Mouse (Mus musculus) forebrain, embryonic 10.5 days (tissue): ENCODE results near the gene Olfr1445. TPM values are rescaled to one million over a fixed set of nuclear protein-coding genes. Genes with fewer than 3 reads are reported as not detected.

ENCODE experiments used
- DNase-seq: peaks from one replicate; pipeline ENCODE4 v3.0.0-alpha.2; 2017; ENCODE audit warnings: low spot score; ENCODE audit errors: extremely low spot score
- H3K27ac ChIP-seq: fragments of 300-500 bp; sonication (generic); 2 replicates; pipeline ENCODE4 v1.5.1; 2016; ENCODE audit warnings: mild to moderate bottlenecking
- H3K27me3 ChIP-seq: fragments of 300-500 bp; sonication (generic); 2 replicates; pipeline ENCODE4 v1.6.1; 2016; ENCODE audit warnings: mild to moderate bottlenecking; ENCODE audit not compliant: poor library complexity, severe bottlenecking
- H3K36me3 ChIP-seq: fragments of 300-500 bp; sonication (generic); replicated peaks from 2 replicates; pipeline ENCODE4 v1.6.1; 2016; ENCODE audit warnings: mild to moderate bottlenecking, moderate library complexity
- H3K4me1 ChIP-seq: fragments of 300-500 bp; sonication (generic); 2 replicates; pipeline ENCODE4 v1.6.1; 2016
- H3K4me3 ChIP-seq: fragments of 300-500 bp; sonication (generic); 2 replicates; pipeline ENCODE4 v1.5.1; 2016; ENCODE audit warnings: mild to moderate bottlenecking, moderate library complexity
- H3K9me3 ChIP-seq: fragments of 300-500 bp; sonication (generic); 2 replicates; pipeline ENCODE4 v1.6.1; 2016; ENCODE audit warnings: mild to moderate bottlenecking, moderate library complexity
- WGBS: fragments of 180-500 bp; shearing (Covaris S2); methylation state at CpG from one replicate; pipeline ENCODE4 v1.1.7; 2016; 5-methylcytosine and 5-hydroxymethylcytosine counted together
- polyA plus RNA-seq: library from polyadenylated mRNA; unstranded; fragments of >200 nt; fragmentation: Nextera tagmentation; extraction: Ambion mirVana; gene quantifications from 2 replicates; pipeline ENCODE4 v1.2.1, GENCODE M21; 2016

Olfr1445 gene
- not detected in 2 replicates for polyA plus RNA-seq

GRCm38 (mm10) chr19:12883555-12883954 is at the start of gene Olfr1445:
Olfr1445 (plus strand) TSS chr19:12883855.
- no peaks in the 10 kb centered on the region for H3K36me3 ChIP-seq
- DNase-seq, result no peak
- no peaks in the 10 kb centered on the region for H3K27me3 ChIP-seq
- no peak within 1 kb of the TSS for H3K27ac ChIP-seq
- no peaks in the 10 kb centered on the region for H3K4me1 ChIP-seq
- H3K4me3 ChIP-seq, result no peak within 1 kb of the TSS
- H3K9me3 ChIP-seq, result peaks cover 10% of the 10 kb centered on the region; the same call in 1 of the 2 replicates
- 88% methylated on average over 2 of the region's 2 CpGs for WGBS

- Histone ChIP-seq H3K4me1 (no peaks in the 10 kb centered on the region), H3K36me3 (no peaks in the 10 kb centered on the region), H3K27me3 (no peaks in the 10 kb centered on the region), H3K9me3 (no peaks in the 10 kb centered on the region), H3K4me3 (no peak overlapping the region), H3K27ac (no peak overlapping the region)
- WGBS, result 95% methylated on average over 1 of the region's 1 CpGs
- DNase-seq, result no peak
Observed at GRCm38 (mm10) chr19:12838507-12838906, 45.1 kb upstream of the Olfr1445 start.

DNA sequence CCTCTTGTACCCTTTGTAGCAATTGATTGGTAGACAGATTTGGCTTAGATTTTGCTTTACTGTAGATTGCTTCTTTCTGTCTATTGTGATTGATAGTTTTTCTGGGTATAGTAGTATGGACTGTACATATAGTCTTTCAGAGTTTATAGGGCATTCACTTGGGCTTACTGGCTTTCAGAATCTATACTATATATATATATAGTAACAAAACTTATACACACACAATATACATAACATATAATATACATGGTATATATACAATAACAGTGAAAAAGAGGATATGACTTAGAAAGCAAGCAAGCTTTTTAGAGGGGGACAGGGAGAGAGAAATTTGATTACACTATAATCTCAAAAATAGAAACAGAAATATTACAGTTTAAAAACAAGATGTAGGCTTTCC is 37.3 kb upstream of the Olfr1445 start, which contains the start of gene Gm5244:
Gm5244 (plus strand) TSS at position 301 of the 400 bp plus-strand sequence.
- no peak within 1 kb of the TSS for H3K27ac ChIP-seq
- no peaks in the 10 kb centered on the region for H3K4me1 ChIP-seq
- no peaks in the 10 kb centered on the region for H3K27me3 ChIP-seq
- no peaks in the 10 kb centered on the region for H3K9me3 ChIP-seq
- no peak within 1 kb of the TSS for H3K4me3 ChIP-seq
- no peaks in the 10 kb centered on the region for H3K36me3 ChIP-seq
- no peak for DNase-seq

- Histone ChIP-seq H3K36me3 (no peaks in the 10 kb centered on the region), H3K27me3 (no peaks in the 10 kb centered on the region), H3K4me3 (no peak within 1 kb of the TSS), H3K9me3 (peaks cover 10% of the 10 kb centered on the region), H3K4me1 (no peaks in the 10 kb centered on the region), H3K27ac (no peak within 1 kb of the TSS)
- DNase-seq, result no peak
- 60% methylated on average over 1 of the region's 1 CpGs for WGBS
Observed at GRCm38 (mm10) chr19:12856983-12857382, 26.7 kb upstream of the Olfr1445 start, which contains the start of gene Olfr1444. Olfr1444 (plus strand) TSS chr19:12857283.

GRCm38 (mm10) chr19:12893424-12893823 is 9.8 kb downstream of the Olfr1445 start, which contains the start of gene Olfr1446:
Olfr1446 (minus strand) TSS chr19:12893524.
- DNase-seq, result no peak
- WGBS, result 76% methylated on average over 1 of the region's 1 CpGs
- peaks cover 3% of the 10 kb centered on the region; the same call in 1 of the 2 replicates for H3K9me3 ChIP-seq
- H3K36me3 ChIP-seq, result no peaks in the 10 kb centered on the region
- no peak within 1 kb of the TSS for H3K27ac ChIP-seq
- no peak within 1 kb of the TSS for H3K4me3 ChIP-seq
- H3K4me1 ChIP-seq, result no peaks in the 10 kb centered on the region
- H3K27me3 ChIP-seq, result no peaks in the 10 kb centered on the region

DNA sequence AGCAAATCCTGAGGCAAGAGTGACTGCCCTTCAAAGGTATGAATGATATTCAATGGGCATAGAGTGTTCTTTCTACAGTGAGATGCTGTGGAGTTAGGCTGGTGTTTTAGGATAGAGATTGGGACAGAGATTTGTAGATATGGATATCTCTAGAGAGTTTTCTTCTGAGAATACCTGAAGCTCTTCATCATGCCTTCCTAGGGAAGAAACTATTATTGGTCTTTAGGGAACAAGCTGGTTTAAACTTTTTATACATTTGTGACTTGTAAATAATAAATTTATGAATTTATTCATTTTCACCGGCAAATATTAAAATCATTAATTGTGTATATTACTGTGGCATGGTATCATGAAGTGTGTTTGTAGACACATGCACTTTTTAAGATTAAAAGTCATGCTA is 20.0 kb downstream of the Olfr1445 start, which contains the start of gene Olfr1447:
Olfr1447 (minus strand) TSS at position 101 of the 400 bp plus-strand sequence.
- Histone ChIP-seq H3K4me3 (no peak within 1 kb of the TSS), H3K36me3 (no peaks in the 10 kb centered on the region), H3K4me1 (no peaks in the 10 kb centered on the region), H3K27ac (no peak within 1 kb of the TSS), H3K9me3 (peaks cover 32% of the 10 kb centered on the region), H3K27me3 (no peaks in the 10 kb centered on the region)
- no peak for DNase-seq
- whole genome bisulfite sequencing, result 94% methylated on average over 1 of the region's 1 CpGs

- Histone ChIP-seq H3K27ac (no peak within 1 kb of the TSS), H3K36me3 (no peaks in the 10 kb centered on the region), H3K27me3 (no peaks in the 10 kb centered on the region), H3K4me1 (no peaks in the 10 kb centered on the region), H3K4me3 (no peak within 1 kb of the TSS), H3K9me3 (peaks cover 15% of the 10 kb centered on the region)
- 75% methylated on average over 1 of the region's 1 CpGs for WGBS
- no peak for DNase-seq
Observed at GRCm38 (mm10) chr19:12924319-12924718, 40.7 kb downstream of the Olfr1445 start, which contains the start of gene Olfr1448. Olfr1448 (minus strand) TSS chr19:12924419.

GRCm38 (mm10) chr19:12930540-12930939 is 46.9 kb downstream of the Olfr1445 start, which contains the start of gene Olfr1449:
Olfr1449 (plus strand) TSS chr19:12930840.
- no peak within 1 kb of the TSS for H3K27ac ChIP-seq
- H3K4me3 ChIP-seq, result no peak within 1 kb of the TSS
- H3K9me3 ChIP-seq, result peaks cover 35% of the 10 kb centered on the region
- H3K36me3 ChIP-seq, result no peaks in the 10 kb centered on the region
- DNase-seq, result no peak
- no peaks in the 10 kb centered on the region for H3K4me1 ChIP-seq
- no peaks in the 10 kb centered on the region for H3K27me3 ChIP-seq

Other genes with a start within 250 kb of the Olfr1445 start
- not detected in 2 replicates for gene Olfr1442, start 213.4 kb upstream of the Olfr1445 start, polyA plus RNA-seq
- gene Olfr1443, start 205.7 kb upstream of the Olfr1445 start, polyA plus RNA-seq, result not detected in 2 replicates
- gene Keg1, start 188.1 kb upstream of the Olfr1445 start, polyA plus RNA-seq, result not detected in 2 replicates
- gene Cntf, start 118.2 kb upstream of the Olfr1445 start, polyA plus RNA-seq, result 1.9 and 2.1 TPM in 2 replicates
- 14.1 and 14.3 TPM in 2 replicates for gene Zfp91, start 87.7 kb upstream of the Olfr1445 start, polyA plus RNA-seq
- gene Lpxn, start 87.7 kb upstream of the Olfr1445 start, polyA plus RNA-seq, result 0.76 and 0.77 TPM in 2 replicates
- not detected in 2 replicates for gene Gm5244, start 37.2 kb upstream of the Olfr1445 start, polyA plus RNA-seq
- gene Olfr1444, start 26.6 kb upstream of the Olfr1445 start, polyA plus RNA-seq, result not detected in 2 replicates
- gene Olfr1446, start 9.7 kb downstream of the Olfr1445 start, polyA plus RNA-seq, result not detected in 2 replicates
- gene Olfr1447, start 19.9 kb downstream of the Olfr1445 start, polyA plus RNA-seq, result not detected in 2 replicates
- not detected in 2 replicates for gene Olfr1448, start 40.6 kb downstream of the Olfr1445 start, polyA plus RNA-seq
- not detected in 2 replicates for gene Olfr1449, start 47.0 kb downstream of the Olfr1445 start, polyA plus RNA-seq
- gene Olfr1450, start 66.4 kb downstream of the Olfr1445 start, polyA plus RNA-seq, result not detected in 2 replicates
- not detected in 2 replicates for gene Olfr1451, start 111.2 kb downstream of the Olfr1445 start, polyA plus RNA-seq
- not detected in 2 replicates for gene Olfr1453, start 144.5 kb downstream of the Olfr1445 start, polyA plus RNA-seq
- not detected in 2 replicates for gene Olfr1454, start 176.8 kb downstream of the Olfr1445 start, polyA plus RNA-seq
- not detected in 2 replicates for gene Olfr1457, start 214.0 kb downstream of the Olfr1445 start, polyA plus RNA-seq
- gene Olfr1458, start 222.9 kb downstream of the Olfr1445 start, polyA plus RNA-seq, result not detected in 2 replicates